Mouse (Mus musculus) lung, adult 2 months (tissue): Measurements from ENCODE around the gene Kctd2.

Experiments
- CTCF ChIP-seq: fragments of 200-500 bp; IDR thresholded peaks from 2 replicates; pipeline ENCODE4 v1.5.1; 2011; ENCODE audit warnings: mild to moderate bottlenecking, low read length, control low read depth; ENCODE audit not compliant: insufficient read depth
- POLR2A ChIP-seq: fragments of 200-500 bp; IDR thresholded peaks from 2 replicates; pipeline ENCODE4 v1.6.1; 2011; ENCODE audit warnings: low read depth, mild to moderate bottlenecking, control low read depth, low read length, borderline replicate concordance; ENCODE audit errors: extremely low read depth

DNA sequence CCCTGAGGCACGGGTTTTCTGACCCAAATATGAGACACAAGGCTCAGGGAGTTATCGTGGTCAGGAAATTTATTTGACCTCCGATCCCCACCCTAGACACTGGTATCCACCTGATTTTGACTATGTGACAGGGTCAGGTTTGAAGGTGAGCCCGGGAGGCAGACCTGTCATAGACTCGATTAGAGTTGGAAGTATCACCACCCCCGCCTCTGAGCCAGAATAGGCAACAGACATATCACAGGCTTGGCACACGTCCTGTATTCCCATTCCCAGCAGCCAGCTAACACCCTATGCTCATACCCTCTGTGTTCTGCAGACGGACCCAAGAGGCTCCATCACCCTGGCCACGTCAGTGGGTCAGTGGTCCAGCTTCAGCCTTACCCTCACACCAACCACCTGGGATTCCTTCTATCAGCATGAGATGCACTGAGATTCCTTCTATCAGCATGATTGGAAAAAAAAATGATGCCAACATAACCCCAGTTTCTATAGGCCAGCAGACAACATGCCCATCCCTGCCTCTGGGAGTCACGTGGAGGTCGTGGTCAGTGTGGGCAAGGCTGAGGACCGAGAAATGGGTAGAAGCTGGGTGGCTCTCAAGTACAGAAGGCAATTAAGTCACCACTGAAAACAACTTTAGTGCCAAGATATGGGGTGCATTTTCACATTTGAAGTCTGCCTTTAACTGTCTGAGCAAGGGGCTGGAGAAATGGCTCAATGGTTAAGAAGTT, 45.1 kb upstream of the Kctd2 start:
- TF ChIP-seq POLR2A (no peak), CTCF (no peak)
